Mouse (Mus musculus) neutrophil, adult 5-6 weeks (primary cell): ENCODE results near the gene Ccne1. TPM values are rescaled to one million over a fixed set of nuclear protein-coding genes. Genes with fewer than 3 reads are reported as not detected.
A peak's percentile ranks its signal among the peaks of the same experiment; 100 is the strongest.

Source experiments
- ATAC-seq: fragments of 151-379, 151-347 bp; 2 replicates; pipeline ENCODE4 v1.8.0; 2017; ENCODE audit warnings: mild to moderate bottlenecking, moderate TSS enrichment; ENCODE audit not compliant: insufficient number of reproducible peaks, poor library complexity, low FRiP score, severe bottlenecking; ENCODE audit errors: extremely low read depth
- total RNA-seq: library from RNA; stranded (forward); fragments of 200-1000 nt; gene quantifications from 2 replicates; pipeline ENCODE4 v1.2.3, GENCODE M21; 2017

Gene Ccne1
- total RNA-seq, 1 experiment from 2014 or later: 5.6 TPM

DNA sequence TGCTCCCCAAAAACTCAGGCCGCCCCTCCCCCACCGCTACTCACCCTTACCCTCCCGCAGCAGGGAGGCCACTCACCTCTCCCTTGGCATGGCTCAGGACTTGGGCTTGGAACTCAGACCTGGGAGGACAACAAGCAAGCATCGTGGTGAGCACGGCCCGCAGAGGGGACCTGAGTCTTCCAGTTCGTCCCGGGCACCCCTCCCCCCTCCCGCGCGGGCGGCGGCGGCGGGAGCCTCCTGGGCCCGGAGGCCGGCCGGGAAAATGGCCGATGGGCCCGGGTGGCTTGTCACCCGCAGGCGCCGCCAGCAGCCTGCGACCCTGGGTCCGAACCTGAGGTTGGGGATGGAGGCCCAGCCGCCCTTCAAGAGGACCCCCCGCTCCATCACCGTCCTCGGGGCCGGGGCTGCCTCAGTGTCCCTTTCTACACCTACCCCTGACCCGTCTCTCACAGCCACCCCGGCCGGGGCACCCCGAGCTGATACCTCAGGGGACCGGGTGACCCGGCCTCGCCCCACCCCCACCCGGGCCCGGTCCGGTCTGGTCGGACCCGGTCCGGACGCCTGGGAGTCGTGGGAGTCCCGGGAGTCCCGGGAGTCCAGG, 523 bp downstream of the Ccne1 start:
- no peak for ATAC-seq

GRCm38 (mm10) chr7:38105379-38105778, 2.0 kb downstream of the Ccne1 start:
- no peak for ATAC-seq

DNA sequence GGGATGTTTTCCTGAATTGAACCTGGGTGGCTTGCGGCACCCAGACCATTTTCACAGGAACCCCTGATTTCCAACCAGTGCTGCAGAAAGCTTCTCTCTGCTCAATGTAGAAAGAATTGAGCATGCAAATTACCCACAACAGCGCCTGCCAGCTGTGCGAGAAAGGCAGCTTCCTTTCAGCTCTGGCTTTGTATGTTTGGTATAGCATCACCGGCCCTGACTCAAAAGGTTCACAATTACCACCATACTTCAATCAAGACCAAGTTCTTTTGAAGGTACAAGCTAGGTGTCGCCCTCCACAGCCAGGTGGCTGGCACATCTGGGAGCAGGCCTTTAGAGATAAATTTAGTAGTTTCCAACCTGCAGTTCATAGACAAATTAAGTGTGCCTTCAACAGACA, 3.2 kb downstream of the Ccne1 start:
- 0 out of 2 replicates have a peak, but pooled peaks have one; percentile 16 for ATAC-seq

DNA sequence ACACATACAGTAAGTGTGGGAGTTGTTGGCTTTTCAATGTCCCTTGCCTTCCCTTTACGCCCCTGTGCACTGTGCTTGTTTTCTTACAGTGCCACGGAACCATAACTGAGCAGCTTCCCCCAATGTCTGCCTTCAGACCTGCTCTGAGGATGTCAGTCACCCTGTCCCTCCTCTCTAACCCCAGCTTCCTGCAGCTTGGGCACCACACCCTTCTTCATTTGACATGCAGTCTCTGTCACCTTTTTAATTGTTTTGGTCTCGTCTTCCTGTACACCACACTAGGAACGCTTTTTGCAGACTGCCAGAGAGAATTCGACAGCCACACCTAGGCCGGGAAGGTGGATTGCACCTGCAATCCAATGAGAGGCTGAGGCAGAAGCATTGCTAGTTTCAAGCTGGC, 13.0 kb downstream of the Ccne1 start:
- peak; percentile 67 for ATAC-seq

GRCm38 (mm10) chr7:38093101-38093500, 14.2 kb downstream of the Ccne1 start:
- ATAC-seq: no peak

DNA sequence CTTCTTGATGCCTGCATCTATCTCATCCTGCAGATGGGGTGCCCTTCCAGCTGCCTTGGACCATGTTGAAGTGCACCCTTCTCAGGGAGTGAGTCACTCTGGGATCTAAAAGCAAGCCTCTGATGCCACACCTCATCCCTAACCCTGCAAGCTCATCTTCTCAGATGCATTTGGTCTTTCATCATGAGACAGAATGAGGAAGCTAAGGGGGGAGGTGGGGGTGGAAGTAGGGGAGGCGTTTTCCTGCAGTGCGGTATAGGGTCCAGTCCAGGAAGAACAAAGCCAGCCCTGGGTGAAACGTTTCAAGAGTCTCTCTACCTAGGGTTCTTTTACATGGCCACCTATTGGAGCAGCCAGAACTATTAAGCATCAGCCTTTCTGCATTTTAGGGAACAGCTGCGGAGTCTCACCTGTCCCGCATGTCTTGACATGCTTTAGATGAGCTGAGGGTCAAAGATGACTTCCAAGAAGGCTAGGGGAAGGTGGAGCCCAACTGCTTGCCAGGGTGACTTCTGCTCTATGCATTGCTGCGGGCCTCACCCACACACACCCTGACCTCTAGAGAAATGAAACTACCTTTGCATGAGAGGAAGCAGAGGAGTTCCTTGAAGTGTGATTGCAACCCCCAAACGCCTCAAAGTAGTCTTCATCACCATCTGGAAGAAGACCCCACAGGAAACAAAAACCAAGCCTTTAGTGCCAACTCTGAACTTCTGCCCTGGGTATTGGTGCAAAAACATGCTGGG, 17.2 kb downstream of the Ccne1 start:
- ATAC-seq: peak; percentile 47

GRCm38 (mm10) chr7:38088456-38088855, 18.9 kb downstream of the Ccne1 start:
- ATAC-seq: no peak

- ATAC-seq: no peak
These were observed 19.5 kb downstream of the Ccne1 start for GRCm38 (mm10) chr7:38087856-38088255.

DNA sequence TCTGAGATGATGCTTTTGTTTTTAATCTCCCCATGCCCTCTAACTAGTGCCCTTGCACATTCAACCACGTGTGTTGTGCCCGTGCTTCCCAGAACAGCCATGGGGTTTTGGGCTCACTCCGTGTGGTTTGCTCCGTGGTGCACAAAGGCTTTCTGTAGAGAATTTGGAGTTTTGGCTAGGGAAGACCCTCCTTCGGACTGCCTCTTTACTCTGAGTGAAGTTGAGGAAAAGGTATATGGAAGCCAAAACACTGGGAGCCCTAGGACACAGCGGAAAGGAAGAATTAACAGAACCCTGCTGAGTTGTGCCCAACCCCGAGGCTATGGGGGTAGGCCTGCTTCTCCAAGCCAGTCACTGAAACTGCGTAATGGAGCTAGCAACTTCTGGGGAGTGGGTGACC, 20.9 kb downstream of the Ccne1 start:
- ATAC-seq: no peak

DNA sequence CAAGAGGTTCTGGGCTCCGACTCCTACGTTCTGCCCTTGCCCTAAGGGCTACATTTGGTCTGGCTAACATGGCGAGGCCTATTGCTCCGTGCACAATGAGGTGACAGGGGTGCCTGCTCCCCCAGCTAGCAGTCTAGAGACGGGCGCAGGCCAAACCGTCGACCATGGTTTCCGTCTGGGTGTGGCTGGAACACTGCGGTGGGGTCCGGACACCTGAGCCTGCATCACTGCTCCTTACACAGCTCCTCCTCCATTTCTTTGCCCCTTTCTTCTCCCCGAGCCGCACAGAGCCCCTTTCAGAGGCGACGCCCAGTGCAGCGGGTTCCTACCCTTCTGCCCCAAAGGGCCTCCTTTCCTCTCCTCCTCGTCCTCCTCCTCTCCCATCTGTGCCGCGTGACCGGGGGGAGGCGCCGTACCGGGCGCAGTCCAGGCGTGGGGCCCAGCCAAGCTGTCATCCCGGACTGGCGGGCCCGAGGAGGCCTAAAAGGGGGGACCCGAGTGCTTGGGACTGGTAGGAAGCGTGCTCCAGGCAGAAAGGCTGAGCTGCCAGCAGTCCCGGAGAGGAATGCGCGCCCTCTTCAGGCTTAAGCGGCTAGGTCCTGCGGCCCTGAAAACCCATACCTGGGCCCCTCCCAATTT, 21.6 kb downstream of the Ccne1 start:
- peak; percentile 4; the same call in 1 of the 2 replicates for ATAC-seq

DNA sequence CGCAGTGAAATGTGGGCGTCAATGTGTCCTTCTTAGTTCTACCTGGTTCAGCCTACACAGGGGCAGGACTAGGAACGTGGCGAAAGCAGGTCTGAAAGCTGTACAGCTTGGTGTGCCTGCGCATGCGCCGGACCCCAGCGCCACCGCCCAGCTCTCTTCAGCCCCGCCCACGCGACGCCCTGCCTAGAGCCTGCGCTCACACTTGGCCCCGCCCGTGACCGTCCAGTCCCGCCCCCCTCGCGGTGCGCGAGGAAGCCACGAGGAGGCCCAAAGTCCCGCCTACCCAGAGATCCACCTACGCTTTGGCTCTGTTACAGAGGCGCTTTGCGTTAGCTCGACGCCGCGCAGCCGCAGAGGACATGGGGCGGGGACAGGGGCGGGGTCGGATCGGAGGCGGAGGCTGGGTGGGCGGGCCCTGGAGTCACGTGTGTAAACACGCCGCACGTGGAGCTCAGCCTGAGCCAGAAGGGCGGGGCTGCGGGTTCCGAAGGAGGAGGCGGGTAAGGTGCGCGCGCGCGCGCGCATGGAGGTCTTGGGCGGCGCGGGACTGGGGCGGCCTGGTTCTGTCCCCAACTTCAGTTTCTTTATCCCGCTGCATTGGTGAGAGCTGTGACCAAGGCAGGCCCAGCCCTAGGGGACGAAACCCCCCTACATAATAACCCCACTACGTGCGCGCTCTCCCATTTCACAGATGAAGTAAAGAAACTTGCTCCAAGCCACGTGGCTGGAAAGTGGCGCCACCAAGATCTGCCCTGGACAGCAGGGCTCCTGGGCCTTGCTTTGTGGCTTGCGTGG, 22.4 kb downstream of the Ccne1 start:
- peak; percentile 90 for ATAC-seq

DNA sequence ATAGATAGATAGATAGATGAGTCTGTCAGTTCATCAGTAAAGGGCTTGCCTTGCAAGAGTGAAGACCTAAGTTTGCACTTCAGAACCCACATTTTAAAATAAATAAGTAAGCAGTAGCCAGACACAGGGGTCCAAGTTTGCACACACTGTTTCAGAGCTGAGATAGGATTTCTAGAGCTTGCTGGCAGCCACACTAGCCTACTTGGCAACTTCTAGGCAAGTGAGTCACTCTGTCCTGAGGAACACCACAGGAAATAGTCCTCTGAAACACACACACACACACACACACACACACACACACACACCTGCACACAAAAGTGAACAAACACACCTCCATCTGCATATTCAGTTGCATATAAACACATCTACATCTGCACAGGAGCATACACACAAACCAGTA, 24.4 kb downstream of the Ccne1 start:
- no peak for ATAC-seq

GRCm38 (mm10) chr7:38077189-38077588, 30.1 kb downstream of the Ccne1 start:
- ATAC-seq: no peak

DNA sequence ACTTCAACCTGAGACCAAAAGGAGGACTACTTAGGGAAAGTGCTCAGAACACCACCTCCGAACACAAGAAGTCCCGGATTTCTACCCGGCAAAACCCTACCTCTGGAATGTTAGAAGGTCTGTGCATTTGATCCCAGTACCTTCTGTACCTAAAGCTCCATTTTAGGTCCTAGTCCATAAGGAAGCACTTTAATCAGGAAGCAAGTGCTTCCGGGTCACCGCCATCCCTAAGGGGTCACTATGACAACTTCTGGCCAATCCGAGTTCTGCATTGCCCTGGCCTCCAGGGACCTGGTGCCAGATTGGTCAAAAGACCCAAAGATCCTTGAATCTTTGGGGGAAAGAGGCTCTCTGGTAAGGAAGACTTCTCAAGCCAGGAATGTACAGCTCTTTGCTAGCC, 31.8 kb downstream of the Ccne1 start:
- no peak for ATAC-seq

GRCm38 (mm10) chr7:38074920-38075319, 32.4 kb downstream of the Ccne1 start:
- ATAC-seq: no peak

GRCm38 (mm10) chr7:38074514-38074913, 32.8 kb downstream of the Ccne1 start:
- ATAC-seq: no peak

DNA sequence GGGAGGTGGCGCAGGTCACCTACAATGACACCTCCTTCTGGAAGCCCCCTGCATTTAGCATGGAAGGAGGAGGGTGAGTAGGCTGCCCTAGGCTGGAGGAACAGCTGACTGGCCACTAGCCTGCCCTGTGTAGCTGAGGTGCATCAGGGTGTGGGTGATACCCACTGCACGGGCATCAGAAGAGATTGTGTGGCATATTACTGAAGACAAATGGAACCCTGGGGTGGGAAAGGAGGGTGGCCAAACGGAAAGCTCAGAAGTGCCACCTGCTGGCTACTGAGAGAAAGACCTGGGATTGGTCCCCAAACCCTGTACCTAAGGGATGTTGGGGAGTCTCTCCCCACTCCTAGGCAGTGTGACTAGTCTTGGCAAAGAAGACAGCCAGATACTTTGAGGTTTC, 33.6 kb downstream of the Ccne1 start:
- peak; percentile 63; the same call in 1 of the 2 replicates for ATAC-seq

GRCm38 (mm10) chr7:38071065-38071464, 36.3 kb downstream of the Ccne1 start:
- no peak for ATAC-seq

DNA sequence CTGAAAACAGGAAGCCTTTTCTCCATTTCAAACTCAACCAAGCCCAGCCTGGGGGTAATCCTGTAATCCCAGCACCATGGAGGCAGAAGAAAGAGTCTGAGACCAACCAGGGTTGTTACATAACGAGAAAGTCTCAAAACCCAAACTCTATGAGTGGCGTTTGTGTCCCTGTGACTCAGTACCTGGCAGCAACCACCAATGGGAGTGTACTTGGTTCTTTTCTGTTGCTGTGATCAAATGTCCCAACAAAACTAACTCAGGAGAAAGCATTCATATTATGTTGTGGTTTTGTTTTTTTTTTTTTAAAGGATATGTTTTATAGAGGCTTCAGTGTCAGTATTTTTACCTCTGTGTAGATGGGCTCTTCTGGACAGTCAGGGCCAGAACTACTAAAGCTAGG, 36.7 kb downstream of the Ccne1 start:
- no peak for ATAC-seq
